Mouse (Mus musculus): ENCODE data around the gene Spag17.

GRCm38 (mm10) chr3:100014110-100014509 lies 128.9 kb downstream of the Spag17 start:
- TF ChIP-seq CTCF (IDR thresholded peaks at IDR 0.05; ENCODE audit: borderline replicate concordance, insufficient read depth, low read depth, low read length) (no peak), POLR2A (IDR thresholded peaks at IDR 0.05; ENCODE audit: borderline replicate concordance, insufficient read depth, low read length) (no peak)
